Mouse (Mus musculus) megakaryocyte, embryonic 14.5 days (primary cell): ENCODE measurements at regions not wholly inside any gene's neighbourhood (a gene's known extent, or its start where the extent isn't known, plus 50 kb on each side); places are given as distances from the start of the nearest gene placed in this dataset.

ENCODE experiments used
- H3K27me3 ChIP-seq: replicated peaks from 2 replicates; pipeline ENCODE3; 2012; ENCODE audit warnings: inconsistent platforms
- H3K36me3 ChIP-seq: replicated peaks from 2 replicates; pipeline ENCODE3; 2012; ENCODE audit warnings: low read length, inconsistent platforms, mixed read lengths
- H3K4me1 ChIP-seq: 2 replicates; pipeline ENCODE4 v1.6.1; 2012; ENCODE audit warnings: inconsistent platforms
- H3K4me3 ChIP-seq: replicated peaks from 2 replicates; pipeline ENCODE3; 2012; ENCODE audit warnings: moderate library complexity, mild to moderate bottlenecking, inconsistent platforms
- H3K9me3 ChIP-seq: 2 replicates; pipeline ENCODE4 v1.6.1; 2012; ENCODE audit warnings: inconsistent platforms
- FLI1 ChIP-seq: IDR thresholded peaks from 2 replicates; pipeline ENCODE4 v1.6.1; 2012; ENCODE audit warnings: low read length, inconsistent platforms, mixed read lengths
- GATA1 ChIP-seq: IDR thresholded peaks from 3 replicates; pipeline ENCODE4 v1.6.1; 2012; ENCODE audit warnings: mixed read lengths, low read length, inconsistent platforms, borderline replicate concordance

GRCm38 (mm10) chr4:33675044-33675443 is 249.3 kb upstream of the Cnr1 start:
- H3K9me3 ChIP-seq = peaks cover 4% of the 10 kb centered on the region
- H3K4me3 ChIP-seq = no peak overlapping the region
- H3K27me3 ChIP-seq = no peaks in the 10 kb centered on the region
- TF ChIP-seq FLI1 (no peak), GATA1 (no peak)
- H3K36me3 ChIP-seq = no peaks in the 10 kb centered on the region
- peaks cover 3% of the 10 kb centered on the region; the same call in 1 of the 2 replicates for H3K4me1 ChIP-seq

GRCm38 (mm10) chr4:33679351-33679750 is 245.0 kb upstream of the Cnr1 start:
- Histone ChIP-seq H3K9me3 (no peaks in the 10 kb centered on the region; the same call in 1 of the 2 replicates), H3K36me3 (no peaks in the 10 kb centered on the region), H3K4me3 (no peak overlapping the region), H3K27me3 (no peaks in the 10 kb centered on the region), H3K4me1 (peaks cover 3% of the 10 kb centered on the region; the same call in 1 of the 2 replicates)
- TF ChIP-seq FLI1 = no peak
- TF ChIP-seq GATA1 = no peak

- no peak overlapping the region for H3K4me3 ChIP-seq
- no peaks in the 10 kb centered on the region for H3K4me1 ChIP-seq
- TF ChIP-seq FLI1 (no peak), GATA1 (no peak)
- H3K36me3 ChIP-seq = no peaks in the 10 kb centered on the region
- H3K9me3 ChIP-seq = no peaks in the 10 kb centered on the region; the same call in none of the 2 replicates
- no peaks in the 10 kb centered on the region for H3K27me3 ChIP-seq
Measured at GRCm38 (mm10) chr4:33686135-33686534, 238.3 kb upstream of the Cnr1 start.

- H3K36me3 ChIP-seq = no peaks in the 10 kb centered on the region
- H3K4me1 ChIP-seq = no peaks in the 10 kb centered on the region
- TF ChIP-seq FLI1 = no peak
- no peak for TF ChIP-seq GATA1
- no peaks in the 10 kb centered on the region; the same call in 1 of the 2 replicates for H3K9me3 ChIP-seq
- H3K27me3 ChIP-seq = no peaks in the 10 kb centered on the region
- H3K4me3 ChIP-seq = no peak overlapping the region
Measured at GRCm38 (mm10) chr4:33687434-33687833, 237.0 kb upstream of the Cnr1 start.

GRCm38 (mm10) chr4:33693441-33693840 is 231.0 kb upstream of the Cnr1 start:
- Histone ChIP-seq H3K27me3 (no peaks in the 10 kb centered on the region), H3K4me3 (no peak overlapping the region), H3K4me1 (no peaks in the 10 kb centered on the region), H3K36me3 (no peaks in the 10 kb centered on the region), H3K9me3 (peaks cover 14% of the 10 kb centered on the region)
- TF ChIP-seq FLI1 (no peak), GATA1 (no peak)

GRCm38 (mm10) chr4:33696969-33697368 is 227.4 kb upstream of the Cnr1 start:
- peaks cover 14% of the 10 kb centered on the region for H3K9me3 ChIP-seq
- no peak for TF ChIP-seq GATA1
- TF ChIP-seq FLI1 = no peak
- H3K4me3 ChIP-seq = no peak overlapping the region
- no peaks in the 10 kb centered on the region for H3K27me3 ChIP-seq
- H3K4me1 ChIP-seq = no peaks in the 10 kb centered on the region
- H3K36me3 ChIP-seq = no peaks in the 10 kb centered on the region

GRCm38 (mm10) chr4:33702028-33702666 is 222.2 kb upstream of the Cnr1 start:
- H3K4me1 ChIP-seq = no peaks in the 10 kb centered on the region
- TF ChIP-seq FLI1 (no peak), GATA1 (no peak)

GRCm38 (mm10) chr4:33705722-33706121 is 218.7 kb upstream of the Cnr1 start:
- Histone ChIP-seq H3K36me3 (no peaks in the 10 kb centered on the region), H3K4me1 (no peaks in the 10 kb centered on the region), H3K4me3 (no peak overlapping the region), H3K9me3 (peaks cover 39% of the 10 kb centered on the region), H3K27me3 (peaks cover 2% of the 10 kb centered on the region)
- no peak for TF ChIP-seq GATA1
- no peak for TF ChIP-seq FLI1

More at GRCm38 (mm10) chr4:33702028-33702666, 222.2 kb upstream of the Cnr1 start:
- Histone ChIP-seq H3K9me3 (peaks cover 32% of the 10 kb centered on the region), H3K4me3 (no peak overlapping the region), H3K27me3 (no peaks in the 10 kb centered on the region), H3K36me3 (no peaks in the 10 kb centered on the region)

GRCm38 (mm10) chr4:33706785-33707184 is 217.6 kb upstream of the Cnr1 start:
- no peak overlapping the region for H3K4me3 ChIP-seq
- H3K9me3 ChIP-seq = peaks cover 42% of the 10 kb centered on the region
- peaks cover 2% of the 10 kb centered on the region for H3K27me3 ChIP-seq
- no peak for TF ChIP-seq FLI1
- TF ChIP-seq GATA1 = no peak
- H3K4me1 ChIP-seq = no peaks in the 10 kb centered on the region
- no peaks in the 10 kb centered on the region for H3K36me3 ChIP-seq

- Histone ChIP-seq H3K36me3 (no peaks in the 10 kb centered on the region), H3K4me1 (peaks cover 22% of the 10 kb centered on the region), H3K9me3 (peaks cover 6% of the 10 kb centered on the region; the same call in 1 of the 2 replicates), H3K27me3 (peaks cover 2% of the 10 kb centered on the region), H3K4me3 (peak overlapping the region; percentile 71)
- no peak for TF ChIP-seq FLI1
- TF ChIP-seq GATA1 = no peak
Measured at GRCm38 (mm10) chr4:33716475-33717117, 207.8 kb upstream of the Cnr1 start.
